Mouse (Mus musculus): Measurements from ENCODE around the gene Etnk1.
A peak's percentile ranks its signal among the peaks of the same experiment; 100 is the strongest.

- TF ChIP-seq CTCF (IDR thresholded peaks at IDR 0.05; ENCODE audit: borderline replicate concordance, insufficient read depth, low read length) (no peak), POLR2A (IDR thresholded peaks at IDR 0.05; ENCODE audit: low read depth, low read length) (peak; percentile 94)
Observed at GRCm38 (mm10) chr6:143166452-143167357, at the start of gene Etnk1.
